In the genomic region with DNA sequence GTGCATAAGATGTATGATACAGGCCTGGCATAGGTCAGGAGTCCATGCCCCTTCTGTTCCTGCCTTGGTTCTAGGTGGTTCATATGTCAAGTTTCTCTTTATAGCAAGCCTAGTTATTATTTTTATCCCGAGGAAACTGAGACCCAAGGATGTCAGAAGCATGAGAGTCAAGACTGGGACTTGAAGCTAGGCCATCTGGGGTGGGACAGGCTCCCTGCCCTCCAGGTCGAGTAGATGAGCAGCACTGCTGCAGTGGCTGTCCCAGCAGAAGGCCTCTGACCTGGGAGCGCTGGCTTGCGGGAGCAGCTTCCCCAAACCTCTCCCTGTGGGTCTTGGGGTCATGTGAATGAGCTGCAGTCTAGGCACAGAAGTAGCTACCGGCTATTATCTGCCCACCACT, we compare ENCODE assay signal across 16 mouse cellular contexts.
"Had no signal": no experiment of that assay in that cellular context is flagged by ENCODE, and none has a peak within 500 bp of the region (broad histone marks: within the 10 kb centered on the region; RNA-seq: fewer than 3 reads in every experiment).

No protein-coding gene starts in this region.

- ATAC-seq: lung, postnatal 0 days; midbrain, embryonic 13.5 days; midbrain, embryonic 15.5 days had no signal

- H3K4me3 ChIP-seq: lung, embryonic 15.5 days; megakaryocyte, embryonic 14.5 days; midbrain, embryonic 13.5 days; midbrain, embryonic 15.5 days; neural tube, embryonic 12.5 days had no signal

- H3K27me3 ChIP-seq: lung, embryonic 15.5 days; midbrain, embryonic 13.5 days; midbrain, embryonic 15.5 days; neural tube, embryonic 12.5 days had no signal

- DNase-seq: lung, adult 2 months; lung, postnatal 14 days; lung, postnatal 36 days; right cerebral cortex, postnatal 14 days; spleen, adult 18-20 months; thymus, adult 18-20 months; thymus, postnatal 14 days; thymus, postnatal 36 days had no signal

- H3K4me1 ChIP-seq: midbrain, embryonic 13.5 days; midbrain, embryonic 15.5 days; neural tube, embryonic 12.5 days had no signal

- H3K4me2 ChIP-seq: lung, embryonic 15.5 days; midbrain, embryonic 11.5 days; midbrain, embryonic 13.5 days; midbrain, embryonic 15.5 days; neural tube, embryonic 12.5 days had no signal

- H3K27ac ChIP-seq: lung, embryonic 15.5 days; macrophage; midbrain, embryonic 13.5 days; midbrain, embryonic 15.5 days; neural tube, embryonic 12.5 days had no signal

- H3K9ac ChIP-seq: lung, embryonic 15.5 days; midbrain, embryonic 13.5 days; midbrain, embryonic 15.5 days; neural tube, embryonic 12.5 days had no signal

- H3K36me3 ChIP-seq: lung, embryonic 15.5 days; midbrain, embryonic 13.5 days; midbrain, embryonic 15.5 days; neural tube, embryonic 12.5 days had no signal

- H3K9me3 ChIP-seq: lung, embryonic 15.5 days; midbrain, embryonic 13.5 days; midbrain, embryonic 15.5 days; neural tube, embryonic 12.5 days had no signal
